Mouse (Mus musculus) central nervous system, embryonic 14 days (tissue): Measurements from ENCODE around the gene H2al1k. TPM values are rescaled to one million over a fixed set of nuclear protein-coding genes. Genes with fewer than 3 reads are reported as not detected.

Experiments
- polyA plus RNA-seq: library from polyadenylated mRNA; depleted of rRNA; stranded (reverse); fragments of >200 nt; gene quantifications from 2 replicates; pipeline ENCODE4 v1.2.3, GENCODE M21; 2012; rRNA removed

The H2al1k gene
- polyA plus RNA-seq, result not detected in 2 replicates

DNA sequence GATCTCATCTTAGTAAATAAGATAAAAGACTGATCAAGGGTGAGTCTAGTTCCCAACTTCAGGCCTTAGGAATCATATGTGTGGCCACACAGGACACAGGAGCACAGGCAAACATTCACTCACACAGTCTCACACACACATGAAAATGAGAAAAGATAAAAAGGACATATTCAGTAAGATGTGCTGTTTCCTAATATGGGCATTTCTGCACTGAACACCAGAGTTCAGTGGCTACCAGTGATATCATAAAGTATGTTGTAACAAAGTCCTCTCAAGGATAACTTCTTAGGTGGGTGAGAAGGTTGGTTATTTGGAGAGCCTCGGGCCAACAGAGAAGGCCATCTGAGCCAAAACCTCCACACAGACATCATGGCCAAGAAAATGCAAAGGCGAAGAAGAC, at the start of gene H2al1k:
TSS of gene H2al1k (plus strand) at position 301 of the 400 bp plus-strand sequence.

Other genes starting within 250 kb of the H2al1k start
- not detected in 2 replicates for gene 4930402K13Rik, start 246.1 kb upstream of the H2al1k start, polyA plus RNA-seq
- 1.7 and 1.8 TPM in 2 replicates for gene Lancl3, start 150.7 kb upstream of the H2al1k start, polyA plus RNA-seq
- gene Gm14862, start 93.7 kb upstream of the H2al1k start, polyA plus RNA-seq, result not detected in 2 replicates
- 3.1 and 3.3 TPM in 2 replicates for gene Xk, start 77.9 kb upstream of the H2al1k start, polyA plus RNA-seq
- gene H2al1m, start 66.9 kb upstream of the H2al1k start, polyA plus RNA-seq, result 0.23 and 0.48 TPM in 2 replicates
- gene Cybb, start 137.1 kb downstream of the H2al1k start, polyA plus RNA-seq, result 0.76 and 0.96 TPM in 2 replicates
- gene H2al1o, start 221.8 kb downstream of the H2al1k start, polyA plus RNA-seq, result not detected in 2 replicates